Mouse (Mus musculus): Measurements from ENCODE around the gene Nol7.

GRCm38 (mm10) chr13:43442551-43442950, 44.4 kb downstream of the Nol7 start:
- TF ChIP-seq POLR2A (IDR thresholded peaks at IDR 0.05; ENCODE audit: extremely low read depth, insufficient read depth, low read length) (no peak), CTCF (IDR thresholded peaks at IDR 0.05; ENCODE audit: extremely low read depth, insufficient read depth, low read length) (no peak)
